Mouse (Mus musculus) kidney, adult 2 months (tissue): ENCODE results near the gene B4galt3. TPM values are rescaled to one million over a fixed set of nuclear protein-coding genes. Genes with fewer than 3 reads are reported as not detected.

Experiments used
- DNase-seq: peaks from one replicate; pipeline ENCODE4 v3.0.0; 2021
- H3K27ac ChIP-seq: fragments of 200-500 bp; 2 replicates; pipeline ENCODE4 v1.5.1; 2012; ENCODE audit warnings: low read depth, low read length, control low read depth, inconsistent platforms; ENCODE audit not compliant: insufficient read depth
- H3K27me3 ChIP-seq: fragments of 200-500 bp; replicated peaks from 2 replicates; pipeline ENCODE4 v1.6.1; 2012; ENCODE audit warnings: mild to moderate bottlenecking, moderate library complexity, low read length, inconsistent platforms; ENCODE audit not compliant: control insufficient read depth, insufficient read depth
- H3K36me3 ChIP-seq: fragments of 200-500 bp; 2 replicates; pipeline ENCODE4 v1.6.1; 2012; ENCODE audit warnings: mild to moderate bottlenecking, moderate library complexity, low read length, inconsistent platforms; ENCODE audit not compliant: control insufficient read depth, insufficient read depth
- H3K4me1 ChIP-seq: fragments of 200-500 bp; 2 replicates; pipeline ENCODE4 v1.6.1; 2011; ENCODE audit warnings: low read length; ENCODE audit not compliant: control insufficient read depth, insufficient read depth
- H3K4me3 ChIP-seq: fragments of 200-500 bp; 2 replicates; pipeline ENCODE4 v1.5.1; 2011; ENCODE audit warnings: mild to moderate bottlenecking, low read depth, low read length, control low read depth; ENCODE audit not compliant: insufficient read depth
- CTCF ChIP-seq: fragments of 200-500 bp; conservative IDR thresholded peaks from 2 replicates; pipeline ENCODE4 v1.5.1; 2011; ENCODE audit warnings: low read depth, mild to moderate bottlenecking, control low read depth, low read length, moderate library complexity, mixed read lengths; ENCODE audit not compliant: insufficient read depth, insufficient read length
- POLR2A ChIP-seq: fragments of 200-500 bp; IDR thresholded peaks from one replicate; pipeline ENCODE4 v1.6.1; 2011; ENCODE audit warnings: low read depth, low read length, control low read depth
- WGBS: fragments of 180-500 bp; shearing (Covaris S2); methylation state at CpG from one replicate; pipeline ENCODE4 v1.1.7; 2018; 5-methylcytosine and 5-hydroxymethylcytosine counted together
- polyA plus RNA-seq: library from polyadenylated mRNA; depleted of rRNA; stranded (reverse); fragments of >200 nt; gene quantifications from 2 replicates; pipeline ENCODE4 v1.2.3, GENCODE M21; 2012

Gene B4galt3
- polyA plus RNA-seq, 1 experiment: 58.9 TPM

- Histone ChIP-seq H3K27ac (peak overlapping the region; percentile 52; the same call in 1 of the 2 replicates), H3K4me3 (no peak overlapping the region), H3K27me3 (no peaks in the 10 kb centered on the region), H3K4me1 (no peaks in the 10 kb centered on the region; the same call in 1 of the 2 replicates), H3K36me3 (no peaks in the 10 kb centered on the region)
- TF ChIP-seq CTCF: peak; percentile 34
- TF ChIP-seq POLR2A: no peak
- DNase-seq: no peak
- 82% methylated on average over 3 of the region's 3 CpGs for WGBS
These were observed 6.3 kb upstream of the B4galt3 start for GRCm38 (mm10) chr1:171263666-171264461.

GRCm38 (mm10) chr1:171265971-171266744, 4.0 kb upstream of the B4galt3 start:
- Histone ChIP-seq H3K4me1 (peaks cover 7% of the 10 kb centered on the region; the same call in 1 of the 2 replicates), H3K27me3 (no peaks in the 10 kb centered on the region), H3K27ac (no peak overlapping the region), H3K4me3 (no peak overlapping the region), H3K36me3 (no peaks in the 10 kb centered on the region)
- TF ChIP-seq CTCF (no peak), POLR2A (no peak)
- no peak for DNase-seq
- 48% methylated on average over 4 of the region's 4 CpGs for WGBS

GRCm38 (mm10) chr1:171268341-171268740, 1.8 kb upstream of the B4galt3 start:
- TF ChIP-seq CTCF: no peak
- TF ChIP-seq POLR2A: no peak
- no peak overlapping the region for H3K4me3 ChIP-seq
- WGBS: 69% methylated on average over 1 of the region's 1 CpGs
- no peaks in the 10 kb centered on the region for H3K36me3 ChIP-seq
- H3K4me1 ChIP-seq: peaks cover 13% of the 10 kb centered on the region; the same call in 1 of the 2 replicates
- no peak for DNase-seq
- H3K27ac ChIP-seq: no peak overlapping the region
- no peaks in the 10 kb centered on the region for H3K27me3 ChIP-seq

- Histone ChIP-seq H3K4me3 (peak overlapping the region; percentile 91), H3K4me1 (peaks cover 13% of the 10 kb centered on the region; the same call in 1 of the 2 replicates), H3K27me3 (no peaks in the 10 kb centered on the region), H3K36me3 (no peaks in the 10 kb centered on the region), H3K27ac (peak overlapping the region; percentile 89)
- DNase-seq: peak; percentile 82
- TF ChIP-seq POLR2A (no peak), CTCF (no peak)
- 0% methylated on average over 19 of the region's 19 CpGs for WGBS
These were observed 409 bp downstream of the B4galt3 start for GRCm38 (mm10) chr1:171270573-171270900.

GRCm38 (mm10) chr1:171271196-171271595, 1.1 kb downstream of the B4galt3 start:
- no peaks in the 10 kb centered on the region for H3K36me3 ChIP-seq
- peaks cover 13% of the 10 kb centered on the region; the same call in 1 of the 2 replicates for H3K4me1 ChIP-seq
- H3K4me3 ChIP-seq: peak overlapping the region; percentile 91
- DNase-seq: no peak
- WGBS: 23% methylated on average over 9 of the region's 9 CpGs
- TF ChIP-seq POLR2A (no peak), CTCF (no peak)
- peak overlapping the region; percentile 81 for H3K27ac ChIP-seq
- no peaks in the 10 kb centered on the region for H3K27me3 ChIP-seq

- no peak for DNase-seq
- no peak for TF ChIP-seq CTCF
- TF ChIP-seq POLR2A: no peak
- H3K4me1 ChIP-seq: peaks cover 13% of the 10 kb centered on the region; the same call in 1 of the 2 replicates
- no peaks in the 10 kb centered on the region for H3K36me3 ChIP-seq
- H3K27ac ChIP-seq: peak overlapping the region; percentile 81; the same call in 1 of the 2 replicates
- no peak overlapping the region for H3K4me3 ChIP-seq
- WGBS: 58% methylated on average over 10 of the region's 10 CpGs
- H3K27me3 ChIP-seq: no peaks in the 10 kb centered on the region
These were observed 1.5 kb downstream of the B4galt3 start for GRCm38 (mm10) chr1:171271622-171272021.

- no peak for DNase-seq
- no peaks in the 10 kb centered on the region for H3K27me3 ChIP-seq
- TF ChIP-seq CTCF (no peak), POLR2A (no peak)
- peaks cover 13% of the 10 kb centered on the region; the same call in 1 of the 2 replicates for H3K4me1 ChIP-seq
- 77% methylated on average over 3 of the region's 3 CpGs for WGBS
- H3K36me3 ChIP-seq: no peaks in the 10 kb centered on the region
- H3K27ac ChIP-seq: no peak overlapping the region
- no peak overlapping the region for H3K4me3 ChIP-seq
These were observed 2.0 kb downstream of the B4galt3 start for GRCm38 (mm10) chr1:171272086-171272485.
